9 mouse cellular contexts compared by ENCODE assay signal in genomic region chr6:54565012-54565411, GRCm38 (mm10). TPM values are rescaled to one million over a fixed set of nuclear protein-coding genes. Genes with fewer than 3 reads are reported as not detected.
DNase-seq lines count a peak whose midpoint lies in the region; ATAC-seq and TF ChIP-seq lines count a peak whose summit lies in the region.
"Had no signal": no experiment of that assay in that cellular context is flagged by ENCODE, and none has a peak within 500 bp of the region (broad histone marks: within the 10 kb centered on the region; RNA-seq: fewer than 3 reads in every experiment).

No protein-coding gene starts in this region.

- no peaks in the 10 kb centered on the region for H3K36me3 ChIP-seq in kidney, embryonic 15.5 days
- no peaks in the 10 kb centered on the region for H3K36me3 ChIP-seq in heart, postnatal 0 days (replicated peaks; ENCODE audit: control insufficient read depth, insufficient read depth, low read length)
- H3K36me3 ChIP-seq in myocyte (ENCODE audit: control insufficient read depth, insufficient read depth): no peaks in the 10 kb centered on the region
- H3K36me3 ChIP-seq: liver, embryonic 15.5 days had no signal

- H3K4me1 ChIP-seq in kidney, embryonic 15.5 days: peaks cover 39% of the 10 kb centered on the region
- H3K4me1 ChIP-seq in heart, postnatal 0 days (ENCODE audit: control insufficient read depth, insufficient read depth): no peaks in the 10 kb centered on the region
- H3K4me1 ChIP-seq: liver, embryonic 15.5 days had no signal

- no peak overlapping the region for H3K4me3 ChIP-seq in kidney, embryonic 15.5 days (replicated peaks)
- no peak overlapping the region for H3K4me3 ChIP-seq in heart, postnatal 0 days (ENCODE audit: low read depth, low read length)
- H3K4me3 ChIP-seq in myocyte: peak overlapping the region; percentile 54

- no peak overlapping the region for H3K27ac ChIP-seq in kidney, embryonic 15.5 days
- no peak overlapping the region for H3K27ac ChIP-seq in heart, postnatal 0 days (ENCODE audit: low read depth)
- H3K27ac ChIP-seq: liver, embryonic 15.5 days had no signal

- H3K9me3 ChIP-seq in kidney, embryonic 15.5 days (replicated peaks): no peaks in the 10 kb centered on the region
- H3K9me3 ChIP-seq in heart, postnatal 0 days (replicated peaks; ENCODE audit: control insufficient read depth, low read length): no peaks in the 10 kb centered on the region
- H3K9me3 ChIP-seq: liver, embryonic 15.5 days had no signal

- no peak overlapping the region for H3ac ChIP-seq in myocyte (ENCODE audit: control insufficient read depth, insufficient read length)

- DNase-seq in kidney, adult 11 months: no peak
- peak; percentile 63 to 72 for DNase-seq in cerebellum, postnatal 25 days
- DNase-seq in heart, postnatal 0 days (ENCODE audit: low spot score): no peak
- no peak for DNase-seq in T-cell, adult 2 months (ENCODE audit: low spot score)
- no peak for DNase-seq in urinary bladder, postnatal 36 days (ENCODE audit: low spot score in 2 of 2)
- no peak for DNase-seq in adrenal gland, postnatal 25 days

- peak overlapping the region; percentile 95; the same call in 1 of the 2 replicates for H3K4me2 ChIP-seq in kidney, embryonic 15.5 days
- 0 out of 2 replicates have a peak overlapping the region, but pooled peaks have one; percentile 86 for H3K4me2 ChIP-seq in heart, postnatal 0 days (ENCODE audit: low read depth, low read length)
- H3K4me2 ChIP-seq in myocyte (ENCODE audit: low read depth): peak overlapping the region; percentile 97

- no peak for TF ChIP-seq POLR2A in myocyte (IDR thresholded peaks at IDR 0.05; ENCODE audit: insufficient read length, low read depth)

- 58% methylated on average over 3 of the region's 3 CpGs for WGBS in kidney, embryonic 15.5 days
- 76% methylated on average over 3 of the region's 3 CpGs for WGBS in heart, postnatal 0 days

- ATAC-seq in kidney, embryonic 15.5 days (replicated peaks; ENCODE audit: low FRiP score): no peak
- ATAC-seq in heart, postnatal 0 days (ENCODE audit: insufficient read depth, low read depth): peak; percentile 40; the same call in 1 of the 2 replicates

- TF ChIP-seq CTCF in heart, postnatal 0 days (IDR thresholded peaks at IDR 0.05; ENCODE audit: low read depth): no peak

- H3K79me2 ChIP-seq in myocyte (ENCODE audit: control insufficient read depth, insufficient read depth): peaks cover under 1% of the 10 kb centered on the region

- H3K9ac ChIP-seq in kidney, embryonic 15.5 days: no peak overlapping the region
- H3K9ac ChIP-seq in heart, postnatal 0 days (replicated peaks; ENCODE audit: low read depth, low read length): no peak overlapping the region
- H3K9ac ChIP-seq: liver, embryonic 15.5 days had no signal

- TF ChIP-seq EP300 in heart, postnatal 0 days (IDR thresholded peaks at IDR 0.05; ENCODE audit: low read depth): no peak

- peaks cover 21% of the 10 kb centered on the region for H3K27me3 ChIP-seq in kidney, embryonic 15.5 days
- 0 out of 2 replicates have a peak, but pooled peaks cover 12% of the 10 kb centered on the region for H3K27me3 ChIP-seq in heart, postnatal 0 days (ENCODE audit: control insufficient read depth, insufficient read depth, low read length)
- no peaks in the 10 kb centered on the region for H3K27me3 ChIP-seq in myocyte (ENCODE audit: control insufficient read depth, insufficient read depth, insufficient read length)

TF ChIP-seq in myocyte, 11 proteins besides CTCF, POLR2A, EP300 and RAD21:
- TF ChIP-seq USF1 (IDR thresholded peaks at IDR 0.05; ENCODE audit: low read depth): no peak
- peak in 2 of 3 experiments; percentile 28 to 39 for TF ChIP-seq MYOD1 (IDR thresholded peaks at IDR 0.05; ENCODE audit: control insufficient read depth in 1 of 3, insufficient read length in 2 of 3, low read depth in 2 of 3)
- TF ChIP-seq SRF (IDR thresholded peaks at IDR 0.05; ENCODE audit: control insufficient read depth, insufficient read length, low read depth): no peak
- no peak for TF ChIP-seq E2F4 (IDR thresholded peaks at IDR 0.05; ENCODE audit: insufficient read depth)
- TF ChIP-seq MYOG (IDR thresholded peaks at IDR 0.05; ENCODE audit: control insufficient read depth in 1 of 3, insufficient read depth in 1 of 3, insufficient read length in 2 of 3, low read depth in 2 of 3): peak in 1 of 3 experiments; percentile 67
- no peak for TF ChIP-seq CEBPB (IDR thresholded peaks at IDR 0.05; ENCODE audit: insufficient read depth, poor library complexity, severe bottlenecking)

RNA-seq across cellular contexts. Expression of gene Scrn1, which starts 1.3 kb away (rescaled TPM):
- 6.2 and 8.6 TPM in 2 replicates for polyA plus RNA-seq in kidney, embryonic 15.5 days (2015; fragmentation: Nextera tagmentation; extraction: Ambion mirVana)
- total RNA-seq in heart, postnatal 0 days (2014; rRNA removed; ENCODE audit: low replicate concordance): 8.9 and 14.5 TPM in 2 replicates
- 7.4 and 8.3 TPM in 2 replicates for polyA plus RNA-seq in heart, postnatal 0 days (2015; fragmentation: Nextera tagmentation; extraction: Ambion mirVana)
- polyA plus RNA-seq in myocyte (2012; fragmentation: generic; extraction: Trizol): 25.5 TPM
- 30.7 and 36.1 TPM in 2 replicates for total RNA-seq in adrenal gland, postnatal 25 days (2021)

RNA-seq across cellular contexts. Expression of gene Plekha8, which starts 29.9 kb away (rescaled TPM):
- 8.9 and 9.8 TPM in 2 replicates for polyA plus RNA-seq in kidney, embryonic 15.5 days (2015; fragmentation: Nextera tagmentation; extraction: Ambion mirVana)
- 6.3 and 10.0 TPM in 2 replicates for total RNA-seq in heart, postnatal 0 days (2014; rRNA removed; ENCODE audit: low replicate concordance)
- polyA plus RNA-seq in heart, postnatal 0 days (2015; fragmentation: Nextera tagmentation; extraction: Ambion mirVana): 5.2 and 5.3 TPM in 2 replicates
- 3.6 TPM for polyA plus RNA-seq in myocyte (2012; fragmentation: generic; extraction: Trizol)
- total RNA-seq in adrenal gland, postnatal 25 days (2021): 19.4 and 20.1 TPM in 2 replicates

RNA-seq across cellular contexts. Expression of gene Fkbp14, which starts 32.1 kb away (rescaled TPM):
- 28.5 and 29.1 TPM in 2 replicates for polyA plus RNA-seq in kidney, embryonic 15.5 days (2015; fragmentation: Nextera tagmentation; extraction: Ambion mirVana)
- total RNA-seq in heart, postnatal 0 days (2014; rRNA removed; ENCODE audit: low replicate concordance): 16.4 and 27.3 TPM in 2 replicates
- polyA plus RNA-seq in heart, postnatal 0 days (2015; fragmentation: Nextera tagmentation; extraction: Ambion mirVana): 11.8 and 14.2 TPM in 2 replicates
- polyA plus RNA-seq in myocyte (2012; fragmentation: generic; extraction: Trizol): 6.0 TPM
- total RNA-seq in adrenal gland, postnatal 25 days (2021): 17.2 and 17.5 TPM in 2 replicates

Comparison
In these comparisons a context has a peak if more than half of its experiments do, and no peak if none do; other contexts are left out.
1. DNase-seq: peak in cerebellum, postnatal 25 days (2 of 2); none in kidney, adult 11 months (single experiment), heart, postnatal 0 days (single experiment), T-cell, adult 2 months (single experiment), urinary bladder, postnatal 36 days (0 of 2) and adrenal gland, postnatal 25 days (single experiment).
2. Peak in every context shown above with its lines, with median percentiles within 50 percentile points of each other: H3K4me2 ChIP-seq.